Mouse (Mus musculus) hindbrain, embryonic 16.5 days (tissue): Measurements from ENCODE around the gene Npnt. TPM values are rescaled to one million over a fixed set of nuclear protein-coding genes. Genes with fewer than 3 reads are reported as not detected.

Source experiments
- ATAC-seq: fragments of 200-750 bp; cut with Nextera tagmentation; 2 replicates; pipeline ENCODE4 v1.8.0; 2017; ENCODE audit warnings: moderate TSS enrichment, moderate library complexity
- H3K27ac ChIP-seq: fragments of 300-500 bp; sonication (generic); 2 replicates; pipeline ENCODE4 v1.5.1; 2014; ENCODE audit warnings: low read depth, mild to moderate bottlenecking, control low read depth, low read length, moderate library complexity
- H3K27me3 ChIP-seq: fragments of 300-500 bp; sonication (generic); replicated peaks from 2 replicates; pipeline ENCODE4 v1.6.1; 2014; ENCODE audit warnings: low read length; ENCODE audit not compliant: control insufficient read depth, insufficient read depth
- H3K36me3 ChIP-seq: fragments of 300-500 bp; sonication (generic); 2 replicates; pipeline ENCODE4 v1.6.1; 2014; ENCODE audit warnings: mild to moderate bottlenecking, low read length, moderate library complexity, mixed read lengths; ENCODE audit not compliant: control insufficient read depth, insufficient read depth
- H3K4me1 ChIP-seq: fragments of 300-500 bp; sonication (generic); 2 replicates; pipeline ENCODE4 v1.6.1; 2014; ENCODE audit warnings: low read depth, low read length; ENCODE audit not compliant: control insufficient read depth, insufficient read depth
- H3K4me2 ChIP-seq: fragments of 300-500 bp; sonication (generic); 2 replicates; pipeline ENCODE4 v1.6.1; 2014; ENCODE audit warnings: mild to moderate bottlenecking, low read length, control low read depth, moderate library complexity
- H3K4me3 ChIP-seq: fragments of 300-500 bp; sonication (generic); 2 replicates; pipeline ENCODE4 v1.5.1; 2014; ENCODE audit warnings: mild to moderate bottlenecking, low read length, control low read depth, moderate library complexity
- H3K9ac ChIP-seq: fragments of 300-500 bp; sonication (generic); 2 replicates; pipeline ENCODE4 v1.6.1; 2014; ENCODE audit warnings: low read depth, mild to moderate bottlenecking, control low read depth, low read length, moderate library complexity
- H3K9me3 ChIP-seq: fragments of 300-500 bp; sonication (generic); 2 replicates; pipeline ENCODE4 v1.6.1; 2014; ENCODE audit warnings: mild to moderate bottlenecking, low read length, moderate library complexity; ENCODE audit not compliant: control insufficient read depth
- WGBS: fragments of 180-500 bp; shearing (Covaris S2); extraction: QIAGEN DNeasy Blood & Tissue Kit; methylation state at CpG from one replicate; pipeline ENCODE4 v1.1.7; 2014; 5-methylcytosine and 5-hydroxymethylcytosine counted together
- polyA plus RNA-seq: library from polyadenylated mRNA; unstranded; fragments of >200 nt; fragmentation: Nextera tagmentation; extraction: Ambion mirVana; gene quantifications from 2 replicates; pipeline ENCODE4 v1.2.1, GENCODE M21; 2015

Gene Npnt
- polyA plus RNA-seq, 1 experiment from 2014 or later, result 23.8 TPM

DNA sequence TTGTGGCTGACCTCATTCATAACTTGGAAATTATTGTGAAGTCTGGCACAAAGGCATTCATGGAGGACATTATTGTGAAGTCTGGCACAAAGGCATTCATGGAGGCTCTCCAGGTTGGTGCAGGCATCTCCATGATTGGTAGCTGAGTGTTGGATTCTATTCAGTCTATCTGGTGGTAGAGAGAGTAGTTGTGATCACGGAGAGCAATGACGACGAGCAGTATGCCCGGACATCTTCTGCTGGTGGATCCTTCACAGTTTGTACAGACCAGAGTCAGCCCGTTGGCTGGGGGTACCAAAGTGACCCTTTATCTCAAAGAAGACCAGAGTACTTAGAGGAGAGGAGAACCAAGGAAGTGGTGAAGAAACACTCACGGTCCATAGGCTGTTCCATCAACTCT is 107.4 kb downstream of the Npnt start:
- Histone ChIP-seq H3K27ac (no peak overlapping the region), H3K4me3 (no peak overlapping the region), H3K9me3 (no peaks in the 10 kb centered on the region), H3K27me3 (no peaks in the 10 kb centered on the region), H3K36me3 (peaks cover 22% of the 10 kb centered on the region), H3K4me2 (no peak overlapping the region), H3K9ac (no peak overlapping the region), H3K4me1 (no peaks in the 10 kb centered on the region)
- ATAC-seq, result no peak
- WGBS, result 97% methylated on average over 6 of the region's 6 CpGs

DNA sequence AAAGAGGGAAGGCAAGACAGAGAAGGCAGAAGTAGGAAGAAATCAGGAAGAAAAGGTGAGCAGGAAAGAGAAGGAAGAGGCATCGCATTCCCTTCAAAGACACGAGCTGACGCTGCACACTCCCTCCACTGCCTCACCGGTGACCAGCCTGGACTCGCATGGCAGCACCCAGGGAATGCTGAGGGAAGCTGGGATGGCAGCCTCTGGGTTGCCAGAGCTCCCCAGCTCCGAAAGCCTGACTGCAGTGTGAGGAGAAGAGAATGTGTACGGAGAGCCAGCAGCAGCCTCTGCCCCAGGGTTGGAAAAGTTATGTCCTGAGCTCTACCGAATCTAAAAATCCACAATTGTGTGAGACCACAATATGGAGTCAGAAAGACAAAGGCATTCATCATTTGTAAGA is 110.6 kb downstream of the Npnt start:
- Histone ChIP-seq H3K9ac (no peak overlapping the region), H3K4me3 (no peak overlapping the region), H3K36me3 (peaks cover 24% of the 10 kb centered on the region), H3K27ac (no peak overlapping the region), H3K4me2 (no peak overlapping the region), H3K9me3 (no peaks in the 10 kb centered on the region), H3K4me1 (no peaks in the 10 kb centered on the region), H3K27me3 (no peaks in the 10 kb centered on the region)
- ATAC-seq, result no peak
- 83% methylated on average over 8 of the region's 8 CpGs for WGBS

DNA sequence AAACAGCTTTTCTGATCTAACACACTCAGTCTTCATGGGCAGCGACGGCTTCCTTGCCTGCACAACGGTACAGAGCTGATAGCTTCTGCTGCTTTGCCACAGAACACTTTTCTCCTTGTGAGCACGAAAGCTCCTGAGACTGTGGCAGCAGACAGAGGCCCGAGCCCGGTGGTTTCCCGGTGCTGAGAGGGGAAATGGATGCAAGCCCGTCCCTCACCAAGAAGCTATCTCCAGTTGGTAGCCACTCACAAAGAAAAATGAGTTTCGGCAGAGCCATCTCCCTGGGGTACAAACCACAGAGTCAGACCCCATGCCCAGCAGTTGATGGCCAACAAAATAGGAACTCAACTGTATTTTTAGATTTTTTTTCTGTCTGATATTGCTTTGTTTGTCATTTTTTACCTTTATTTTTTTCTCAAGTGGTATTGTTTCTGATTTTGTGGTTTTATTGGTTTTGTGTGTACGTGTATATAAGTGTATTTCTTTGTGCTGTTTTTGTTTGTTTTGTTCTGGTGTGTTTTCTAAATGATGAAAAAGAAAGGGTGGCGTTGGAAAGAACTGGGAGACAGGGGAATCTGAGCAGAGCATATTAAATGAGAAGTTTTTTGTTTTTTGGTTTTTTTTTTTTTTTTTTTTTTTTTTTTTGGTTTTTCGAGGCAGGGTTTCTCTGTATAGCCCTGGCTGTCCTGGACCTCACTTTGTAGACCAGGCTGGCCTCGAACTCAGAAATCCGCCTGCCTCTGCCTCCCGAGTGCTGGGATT is 111.3 kb downstream of the Npnt start:
- Histone ChIP-seq H3K9me3 (no peaks in the 10 kb centered on the region), H3K9ac (no peak overlapping the region), H3K27me3 (no peaks in the 10 kb centered on the region), H3K4me1 (no peaks in the 10 kb centered on the region), H3K36me3 (peaks cover 24% of the 10 kb centered on the region), H3K27ac (no peak overlapping the region), H3K4me2 (no peak overlapping the region), H3K4me3 (no peak overlapping the region)
- ATAC-seq, result no peak
- 95% methylated on average over 15 of the region's 15 CpGs for WGBS

DNA sequence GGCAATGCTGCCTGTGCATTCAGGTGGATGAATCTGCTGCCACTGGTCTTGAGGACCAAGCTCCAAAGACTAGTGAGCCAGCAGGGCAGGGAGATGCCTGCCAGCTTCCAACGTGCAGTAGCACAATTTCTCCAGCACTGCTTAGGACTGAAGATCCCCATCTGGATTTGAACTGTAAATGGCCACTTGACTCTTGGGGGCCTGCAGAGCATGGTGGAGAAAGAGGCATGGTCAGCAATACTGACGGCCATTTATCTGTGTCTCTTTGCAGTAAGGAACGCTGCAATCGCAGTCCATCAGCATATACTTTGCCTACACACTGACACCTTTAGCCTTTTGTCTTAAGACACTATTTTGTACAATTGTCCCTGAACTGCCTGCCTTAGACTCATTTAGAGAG is 113.0 kb downstream of the Npnt start:
- WGBS, result 87% methylated on average over 4 of the region's 4 CpGs
- no peak for ATAC-seq
- Histone ChIP-seq H3K27me3 (no peaks in the 10 kb centered on the region), H3K27ac (no peak overlapping the region), H3K4me3 (no peak overlapping the region), H3K9ac (no peak overlapping the region), H3K4me1 (no peaks in the 10 kb centered on the region), H3K4me2 (no peak overlapping the region), H3K36me3 (peaks cover 24% of the 10 kb centered on the region), H3K9me3 (no peaks in the 10 kb centered on the region)

DNA sequence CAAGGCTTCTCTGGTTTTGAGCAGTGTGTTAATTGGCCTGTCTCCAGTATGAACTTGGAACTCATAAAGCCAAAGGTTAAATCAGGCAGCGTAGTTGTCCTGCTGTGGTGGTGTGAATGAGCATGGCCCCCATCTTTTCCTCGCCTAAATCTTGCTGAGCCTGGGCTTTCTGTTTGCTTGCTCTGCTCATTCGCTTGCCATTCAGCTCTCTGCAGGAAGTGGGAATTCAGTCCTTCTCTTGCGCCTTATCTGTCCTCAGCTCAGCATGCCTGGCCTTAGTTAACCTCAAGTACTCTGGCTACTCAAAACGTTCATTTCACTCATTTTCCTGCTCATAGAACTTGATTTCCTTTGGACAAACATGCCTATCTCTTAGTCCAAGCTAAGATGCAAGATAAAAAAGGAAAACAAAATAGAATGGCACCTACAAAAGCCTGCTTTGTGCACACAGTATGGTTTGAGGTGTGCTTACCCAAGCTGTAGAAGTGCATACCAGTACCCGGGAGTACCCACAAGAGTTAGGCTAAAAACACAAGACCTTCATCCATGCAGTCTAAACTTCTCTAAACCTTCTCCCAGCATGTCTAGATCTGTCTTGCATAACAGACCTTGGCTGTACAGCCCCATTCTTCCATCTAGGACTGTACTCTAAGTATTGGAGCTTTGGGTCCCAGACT is 114.8 kb downstream of the Npnt start:
- Histone ChIP-seq H3K4me3 (no peak overlapping the region), H3K36me3 (peaks cover 18% of the 10 kb centered on the region), H3K9ac (no peak overlapping the region), H3K9me3 (no peaks in the 10 kb centered on the region), H3K4me2 (no peak overlapping the region), H3K4me1 (no peaks in the 10 kb centered on the region), H3K27me3 (no peaks in the 10 kb centered on the region), H3K27ac (no peak overlapping the region)
- 83% methylated on average over 6 of the region's 6 CpGs for WGBS
- no peak for ATAC-seq

Other genes starting within 250 kb of the Npnt start
- gene Ints12, start 141.5 kb upstream of the Npnt start, polyA plus RNA-seq, result 15.7 and 16.1 TPM in 2 replicates
- gene Gstcd, start 141.7 kb upstream of the Npnt start, polyA plus RNA-seq, result 2.8 and 4.0 TPM in 2 replicates